Mouse (Mus musculus) MEL (cell line): Measurements from ENCODE around the gene Eng.

ENCODE experiments used
- CHD1 ChIP-seq: IDR thresholded peaks from 2 replicates; pipeline ENCODE4 v1.6.1; 2012; ENCODE audit warnings: low read depth, mild to moderate bottlenecking, inconsistent platforms, low read length, improper control_type of control experiment
- CTCF ChIP-seq, 3 experiments: IDR thresholded peaks in 2 of 3; conservative IDR thresholded peaks in 1 of 3; 2 replicates each; pipeline ENCODE4 v1.5.1; 2011 to 2012; ENCODE audit warnings: low read length in 3 of 3, low read depth in 2 of 3, mild to moderate bottlenecking in 2 of 3, improper control_type of control experiment in 1 of 3, inconsistent platforms in 1 of 3, mixed read lengths in 1 of 3, moderate library complexity in 1 of 3; ENCODE audit not compliant: control insufficient read depth in 1 of 3, insufficient read depth in 1 of 3, poor library complexity in 1 of 3, severe bottlenecking in 1 of 3
- ELF1 ChIP-seq: IDR thresholded peaks from 2 replicates; pipeline ENCODE4 v1.6.1; 2014; ENCODE audit warnings: low read depth, mild to moderate bottlenecking, inconsistent platforms, low read length, improper control_type of control experiment, moderate library complexity
- EP300 ChIP-seq, 2 experiments: IDR thresholded peaks; 2 replicates each; pipeline ENCODE4 v1.6.1; 2011; ENCODE audit warnings: improper control_type of control experiment in 2 of 2, low read length in 2 of 2, low read depth in 1 of 2, mild to moderate bottlenecking in 1 of 2
- GABPA ChIP-seq: IDR thresholded peaks from 2 replicates; pipeline ENCODE4 v1.6.1; 2012; ENCODE audit warnings: low read depth, mild to moderate bottlenecking, inconsistent platforms, low read length, improper control_type of control experiment, moderate library complexity
- NRF1 ChIP-seq: IDR thresholded peaks from 2 replicates; pipeline ENCODE4 v1.6.1; 2014; ENCODE audit warnings: low read depth, mild to moderate bottlenecking, inconsistent platforms, low read length, improper control_type of control experiment, moderate library complexity; ENCODE audit not compliant: poor library complexity, insufficient read depth, severe bottlenecking
- POLR2A ChIP-seq, 2 experiments: IDR thresholded peaks; 2 replicates each; pipeline ENCODE4 v1.6.1; 2011 to 2012; ENCODE audit warnings: low read length in 2 of 2, mild to moderate bottlenecking in 2 of 2, control low read depth in 1 of 2, improper control_type of control experiment in 1 of 2, low read depth in 1 of 2, moderate library complexity in 1 of 2; ENCODE audit not compliant: control insufficient read depth in 1 of 2, insufficient read depth in 1 of 2, poor library complexity in 1 of 2
- ZC3H11A ChIP-seq: IDR thresholded peaks from 2 replicates; pipeline ENCODE4 v1.6.1; 2012; ENCODE audit warnings: low read depth, mild to moderate bottlenecking, inconsistent platforms, low read length, improper control_type of control experiment

DNA sequence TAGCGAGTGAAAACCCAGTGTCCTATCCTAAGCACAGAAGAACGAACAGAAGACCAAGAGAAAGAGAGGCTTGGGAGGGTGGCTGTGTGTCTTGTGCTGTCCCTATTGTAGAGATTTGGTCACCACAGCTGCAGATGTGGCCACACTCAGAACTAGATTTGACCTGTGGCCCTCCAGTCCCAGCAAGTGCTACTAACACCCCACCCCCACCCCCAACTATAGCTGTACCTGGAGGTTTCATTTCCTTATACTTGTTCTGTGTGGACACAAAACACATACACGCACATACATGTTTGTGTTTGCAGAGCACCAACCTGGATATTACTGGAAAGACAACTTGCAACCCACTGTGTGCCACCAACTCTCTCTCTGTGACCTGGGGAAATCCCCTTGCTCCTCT lies 73.7 kb downstream of the Eng start:
- TF ChIP-seq ZC3H11A, result no peak
- no peak for TF ChIP-seq CTCF (IDR thresholded peaks at IDR 0.05 in 2 of 3, conservative IDR thresholded peaks at IDR 0.05 in 1 of 3; ENCODE audit: control insufficient read depth in 1 of 3, insufficient read depth in 1 of 3, low read depth in 2 of 3, low read length in 3 of 3, poor library complexity in 1 of 3, severe bottlenecking in 1 of 3)
- no peak for TF ChIP-seq ELF1
- no peak for TF ChIP-seq EP300 (IDR thresholded peaks at IDR 0.05; ENCODE audit: low read depth in 1 of 2, low read length in 2 of 2)
- TF ChIP-seq CHD1, result no peak
- TF ChIP-seq POLR2A (IDR thresholded peaks at IDR 0.05; ENCODE audit: control insufficient read depth in 1 of 2, insufficient read depth in 1 of 2, low read depth in 1 of 2, low read length in 2 of 2, poor library complexity in 1 of 2), result no peak
- TF ChIP-seq GABPA, result no peak
- TF ChIP-seq NRF1, result no peak
